Mouse (Mus musculus) intestine, embryonic 16.5 days (tissue): Measurements from ENCODE around the gene Txndc9. TPM values are rescaled to one million over a fixed set of nuclear protein-coding genes. Genes with fewer than 3 reads are reported as not detected.

ENCODE experiments used
- ATAC-seq: fragments of 200-750 bp; cut with Nextera tagmentation; 2 replicates; pipeline ENCODE4 v1.8.0; 2017; ENCODE audit warnings: moderate TSS enrichment, moderate library complexity
- H3K27ac ChIP-seq: fragments of 300-500 bp; sonication (generic); 2 replicates; pipeline ENCODE4 v1.5.1; 2014; ENCODE audit warnings: mild to moderate bottlenecking, low read length
- H3K27me3 ChIP-seq: fragments of 300-500 bp; sonication (generic); replicated peaks from 2 replicates; pipeline ENCODE4 v1.6.1; 2014; ENCODE audit warnings: low read length, control low read depth, mixed read lengths; ENCODE audit not compliant: control insufficient read depth, insufficient read depth
- H3K36me3 ChIP-seq: fragments of 300-500 bp; sonication (generic); 2 replicates; pipeline ENCODE4 v1.6.1; 2014; ENCODE audit warnings: low read length, control low read depth; ENCODE audit not compliant: control insufficient read depth, insufficient read depth
- H3K4me1 ChIP-seq: fragments of 300-500 bp; sonication (generic); 2 replicates; pipeline ENCODE4 v1.6.1; 2014; ENCODE audit warnings: low read length, control low read depth, mixed read lengths; ENCODE audit not compliant: control insufficient read depth, insufficient read depth
- H3K4me2 ChIP-seq: fragments of 300-500 bp; sonication (generic); 2 replicates; pipeline ENCODE4 v1.6.1; 2014; ENCODE audit warnings: low read depth, low read length, control low read depth
- H3K4me3 ChIP-seq: fragments of 300-500 bp; sonication (generic); 2 replicates; pipeline ENCODE4 v1.5.1; 2014; ENCODE audit warnings: mild to moderate bottlenecking, low read length
- H3K9ac ChIP-seq: fragments of 300-500 bp; sonication (generic); 2 replicates; pipeline ENCODE4 v1.6.1; 2014; ENCODE audit warnings: low read depth, low read length
- H3K9me3 ChIP-seq: fragments of 300-500 bp; sonication (generic); 2 replicates; pipeline ENCODE4 v1.6.1; 2016; ENCODE audit warnings: low read length, control low read depth; ENCODE audit not compliant: control insufficient read depth
- WGBS: fragments of 180-500 bp; shearing (Covaris S2); extraction: QIAGEN DNeasy Blood & Tissue Kit; methylation state at CpG from one replicate; pipeline ENCODE4 v1.1.7; 2014; 5-methylcytosine and 5-hydroxymethylcytosine counted together
- polyA plus RNA-seq: library from polyadenylated mRNA; unstranded; fragments of >200 nt; fragmentation: Nextera tagmentation; extraction: Ambion mirVana; gene quantifications from 2 replicates; pipeline ENCODE4 v1.2.1, GENCODE M21; 2015

The Txndc9 gene
- polyA plus RNA-seq, 1 experiment from 2014 or later: 125 TPM

- H3K27ac ChIP-seq: no peak overlapping the region
- no peak for ATAC-seq
- no peaks in the 10 kb centered on the region for H3K36me3 ChIP-seq
- H3K4me3 ChIP-seq: no peak overlapping the region
- H3K4me1 ChIP-seq: no peaks in the 10 kb centered on the region
- WGBS: 35% methylated on average over 3 of the region's 3 CpGs
- no peaks in the 10 kb centered on the region for H3K9me3 ChIP-seq
- H3K27me3 ChIP-seq: no peaks in the 10 kb centered on the region
- no peak overlapping the region for H3K4me2 ChIP-seq
- H3K9ac ChIP-seq: no peak overlapping the region
Measured at GRCm38 (mm10) chr1:37956690-37957431, 40.8 kb downstream of the Txndc9 start.

GRCm38 (mm10) chr1:37955251-37955650, 42.4 kb downstream of the Txndc9 start:
- no peak overlapping the region for H3K4me3 ChIP-seq
- H3K36me3 ChIP-seq: no peaks in the 10 kb centered on the region
- no peak overlapping the region for H3K4me2 ChIP-seq
- no peak overlapping the region for H3K9ac ChIP-seq
- 94% methylated on average over 2 of the region's 2 CpGs for WGBS
- no peaks in the 10 kb centered on the region for H3K9me3 ChIP-seq
- H3K27ac ChIP-seq: no peak overlapping the region
- H3K4me1 ChIP-seq: no peaks in the 10 kb centered on the region
- ATAC-seq: no peak
- H3K27me3 ChIP-seq: no peaks in the 10 kb centered on the region

GRCm38 (mm10) chr1:37954786-37955185, 42.9 kb downstream of the Txndc9 start:
- H3K4me3 ChIP-seq: no peak overlapping the region
- no peak overlapping the region for H3K4me2 ChIP-seq
- H3K9ac ChIP-seq: no peak overlapping the region
- H3K27ac ChIP-seq: no peak overlapping the region
- H3K4me1 ChIP-seq: no peaks in the 10 kb centered on the region
- no peak for ATAC-seq
- no peaks in the 10 kb centered on the region for H3K27me3 ChIP-seq
- H3K9me3 ChIP-seq: no peaks in the 10 kb centered on the region
- H3K36me3 ChIP-seq: no peaks in the 10 kb centered on the region
- 85% methylated on average over 7 of the region's 7 CpGs for WGBS

GRCm38 (mm10) chr1:37948906-37949305, 48.8 kb downstream of the Txndc9 start:
- H3K9me3 ChIP-seq: no peaks in the 10 kb centered on the region
- no peak for ATAC-seq

More at GRCm38 (mm10) chr1:37948906-37949305, 48.8 kb downstream of the Txndc9 start:
- H3K4me1 ChIP-seq: no peaks in the 10 kb centered on the region
- no peak overlapping the region for H3K27ac ChIP-seq
- H3K9ac ChIP-seq: no peak overlapping the region
- H3K27me3 ChIP-seq: no peaks in the 10 kb centered on the region
- no peak overlapping the region for H3K4me2 ChIP-seq
- 65% methylated on average over 2 of the region's 2 CpGs for WGBS
- no peak overlapping the region for H3K4me3 ChIP-seq
- H3K36me3 ChIP-seq: no peaks in the 10 kb centered on the region

Other genes with a start within 250 kb of the Txndc9 start
- 4.0 TPM in 2 replicates for gene Tsga10, start 131.5 kb downstream of the Txndc9 start, polyA plus RNA-seq
- gene Lipt1, start 126.2 kb downstream of the Txndc9 start, polyA plus RNA-seq: 8.4 and 9.2 TPM in 2 replicates
- 28.8 and 29.0 TPM in 2 replicates for gene Mitd1, start 107.5 kb downstream of the Txndc9 start, polyA plus RNA-seq
- 252 and 267 TPM in 2 replicates for gene Mrpl30, start 107.4 kb downstream of the Txndc9 start, polyA plus RNA-seq
- gene Lyg2, start 81.4 kb downstream of the Txndc9 start, polyA plus RNA-seq: not detected in 2 replicates
- not detected in 2 replicates for gene Lyg1, start 40.1 kb downstream of the Txndc9 start, polyA plus RNA-seq
- gene Eif5b, start 117 bp upstream of the Txndc9 start, polyA plus RNA-seq: 18.4 and 21.1 TPM in 2 replicates
- 13.5 and 16.6 TPM in 2 replicates for gene Rev1, start 131.9 kb upstream of the Txndc9 start, polyA plus RNA-seq